Mouse (Mus musculus) liver, embryonic 16.5 days (tissue): ENCODE data around the gene Syngr1. TPM values are rescaled to one million over a fixed set of nuclear protein-coding genes. Genes with fewer than 3 reads are reported as not detected.

ENCODE experiments used
- ATAC-seq: fragments of 200-750 bp; cut with Nextera tagmentation; 2 replicates; pipeline ENCODE4 v1.8.0; 2017; ENCODE audit warnings: low read depth, mild to moderate bottlenecking, moderate number of reproducible peaks, moderate library complexity
- H3K27ac ChIP-seq: fragments of 300-500 bp; sonication (generic); 2 replicates; pipeline ENCODE4 v1.5.1; 2014; ENCODE audit warnings: mild to moderate bottlenecking, low read length
- H3K27me3 ChIP-seq: fragments of 300-500 bp; sonication (generic); 2 replicates; pipeline ENCODE4 v1.6.1; 2014; ENCODE audit warnings: low read depth, low read length, mixed read lengths; ENCODE audit not compliant: control insufficient read depth, insufficient read depth
- H3K36me3 ChIP-seq: fragments of 300-500 bp; sonication (generic); 2 replicates; pipeline ENCODE4 v1.6.1; 2014; ENCODE audit warnings: mild to moderate bottlenecking; ENCODE audit not compliant: control insufficient read depth, insufficient read depth
- H3K4me1 ChIP-seq: fragments of 300-500 bp; sonication (generic); 2 replicates; pipeline ENCODE4 v1.6.1; 2014; ENCODE audit warnings: low read depth, low read length, mixed read lengths; ENCODE audit not compliant: control insufficient read depth
- H3K4me2 ChIP-seq: fragments of 300-500 bp; sonication (generic); 2 replicates; pipeline ENCODE4 v1.6.1; 2014; ENCODE audit warnings: low read depth, low read length, mixed read lengths
- H3K4me3 ChIP-seq: fragments of 300-500 bp; sonication (generic); 2 replicates; pipeline ENCODE4 v1.5.1; 2014; ENCODE audit warnings: low read depth, mild to moderate bottlenecking, low read length
- H3K9ac ChIP-seq: fragments of 300-500 bp; sonication (generic); 2 replicates; pipeline ENCODE4 v1.6.1; 2014; ENCODE audit warnings: low read depth, low read length
- H3K9me3 ChIP-seq: fragments of 300-500 bp; sonication (generic); replicated peaks from 2 replicates; pipeline ENCODE4 v1.6.1; 2016; ENCODE audit warnings: low read length; ENCODE audit not compliant: control insufficient read depth
- WGBS: fragments of 180-500 bp; shearing (Covaris S2); extraction: QIAGEN DNeasy Blood & Tissue Kit; methylation state at CpG from one replicate; pipeline ENCODE4 v1.1.7; 2014; ENCODE audit not compliant: insufficient replicate concordance; 5-methylcytosine and 5-hydroxymethylcytosine counted together
- polyA plus RNA-seq: library from polyadenylated mRNA; unstranded; fragments of >200 nt; fragmentation: Nextera tagmentation; extraction: Ambion mirVana; gene quantifications from 2 replicates; pipeline ENCODE4 v1.2.1, GENCODE M21; 2015

The Syngr1 gene
- polyA plus RNA-seq = 11.3 and 12.7 TPM in 2 replicates

- Histone ChIP-seq H3K9ac (peak within 1 kb of the TSS; percentile 79), H3K4me1 (peaks cover 52% of the 10 kb centered on the region), H3K27me3 (peaks cover 13% of the 10 kb centered on the region), H3K27ac (peak within 1 kb of the TSS; percentile 40), H3K36me3 (no peaks in the 10 kb centered on the region), H3K9me3 (0 out of 2 replicates have a peak, but pooled peaks cover 3% of the 10 kb centered on the region), H3K4me2 (peak within 1 kb of the TSS; percentile 98), H3K4me3 (peak within 1 kb of the TSS; percentile 73)
- ATAC-seq = peak; percentile 65
- 1% methylated on average over 85 of the region's 86 CpGs for WGBS
These were observed at the start of gene Syngr1, which contains the start of gene Rpl3 for GRCm38 (mm10) chr15:80091121-80091955. Syngr1 (plus strand) TSS chr15:80091334. Rpl3 (minus strand) TSS chr15:80091868.

GRCm38 (mm10) chr15:80042152-80042551 lies 49.0 kb upstream of the Syngr1 start:
- Histone ChIP-seq H3K4me3 (no peak overlapping the region), H3K9me3 (no peaks in the 10 kb centered on the region), H3K9ac (no peak overlapping the region), H3K36me3 (no peaks in the 10 kb centered on the region), H3K4me2 (no peak overlapping the region), H3K27me3 (no peaks in the 10 kb centered on the region), H3K4me1 (no peaks in the 10 kb centered on the region), H3K27ac (no peak overlapping the region)
- ATAC-seq = no peak
- 24% methylated on average over 4 of the region's 4 CpGs for WGBS

GRCm38 (mm10) chr15:80044249-80044648 lies 46.9 kb upstream of the Syngr1 start:
- Histone ChIP-seq H3K27ac (no peak overlapping the region), H3K27me3 (no peaks in the 10 kb centered on the region), H3K4me1 (peaks cover 4% of the 10 kb centered on the region; the same call in 1 of the 2 replicates), H3K9ac (no peak overlapping the region), H3K4me2 (no peak overlapping the region), H3K36me3 (no peaks in the 10 kb centered on the region), H3K4me3 (no peak overlapping the region), H3K9me3 (no peaks in the 10 kb centered on the region)
- WGBS = 70% methylated on average over 10 of the region's 10 CpGs
- no peak for ATAC-seq

GRCm38 (mm10) chr15:80045749-80046148 lies 45.4 kb upstream of the Syngr1 start:
- Histone ChIP-seq H3K27me3 (no peaks in the 10 kb centered on the region), H3K4me1 (peaks cover 4% of the 10 kb centered on the region; the same call in 1 of the 2 replicates), H3K4me2 (no peak overlapping the region), H3K4me3 (no peak overlapping the region), H3K27ac (no peak overlapping the region), H3K36me3 (no peaks in the 10 kb centered on the region), H3K9ac (no peak overlapping the region), H3K9me3 (no peaks in the 10 kb centered on the region)
- WGBS = 81% methylated on average over 2 of the region's 2 CpGs
- no peak for ATAC-seq

- no peak for ATAC-seq
- Histone ChIP-seq H3K9ac (no peak overlapping the region), H3K9me3 (no peaks in the 10 kb centered on the region), H3K27ac (no peak overlapping the region), H3K36me3 (no peaks in the 10 kb centered on the region), H3K4me3 (no peak overlapping the region), H3K27me3 (no peaks in the 10 kb centered on the region), H3K4me1 (peaks cover 4% of the 10 kb centered on the region; the same call in 1 of the 2 replicates), H3K4me2 (no peak overlapping the region)
- WGBS = 51% methylated on average over 2 of the region's 2 CpGs
These were observed 43.9 kb upstream of the Syngr1 start for GRCm38 (mm10) chr15:80047242-80047641.

- H3K4me1 ChIP-seq = peaks cover 4% of the 10 kb centered on the region; the same call in 1 of the 2 replicates
- H3K36me3 ChIP-seq = no peaks in the 10 kb centered on the region
- H3K27me3 ChIP-seq = no peaks in the 10 kb centered on the region
- no peaks in the 10 kb centered on the region for H3K9me3 ChIP-seq
- WGBS = 14% methylated on average over 5 of the region's 5 CpGs
- H3K4me2 ChIP-seq = no peak overlapping the region
- H3K27ac ChIP-seq = no peak overlapping the region
- no peak overlapping the region for H3K9ac ChIP-seq
- no peak overlapping the region for H3K4me3 ChIP-seq
- no peak for ATAC-seq
These were observed 43.2 kb upstream of the Syngr1 start for GRCm38 (mm10) chr15:80047973-80048372.

GRCm38 (mm10) chr15:80050093-80050492 lies 41.0 kb upstream of the Syngr1 start:
- WGBS = 48% methylated on average over 4 of the region's 4 CpGs
- Histone ChIP-seq H3K4me1 (peaks cover 11% of the 10 kb centered on the region), H3K9me3 (no peaks in the 10 kb centered on the region), H3K4me3 (no peak overlapping the region), H3K27ac (no peak overlapping the region), H3K9ac (no peak overlapping the region), H3K36me3 (no peaks in the 10 kb centered on the region), H3K27me3 (no peaks in the 10 kb centered on the region), H3K4me2 (no peak overlapping the region)
- no peak for ATAC-seq

GRCm38 (mm10) chr15:80051092-80051761 lies 39.9 kb upstream of the Syngr1 start:
- WGBS = 65% methylated on average over 19 of the region's 19 CpGs
- ATAC-seq = no peak
- H3K9ac ChIP-seq = no peak overlapping the region
- no peak overlapping the region for H3K27ac ChIP-seq
- H3K9me3 ChIP-seq = no peaks in the 10 kb centered on the region
- no peak overlapping the region for H3K4me3 ChIP-seq
- H3K4me1 ChIP-seq = peaks cover 11% of the 10 kb centered on the region
- H3K36me3 ChIP-seq = no peaks in the 10 kb centered on the region
- H3K27me3 ChIP-seq = no peaks in the 10 kb centered on the region
- no peak overlapping the region for H3K4me2 ChIP-seq

GRCm38 (mm10) chr15:80051782-80052181 lies 39.4 kb upstream of the Syngr1 start:
- no peak overlapping the region for H3K27ac ChIP-seq
- no peaks in the 10 kb centered on the region for H3K36me3 ChIP-seq
- H3K4me3 ChIP-seq = no peak overlapping the region
- no peak overlapping the region for H3K9ac ChIP-seq
- no peaks in the 10 kb centered on the region for H3K9me3 ChIP-seq
- 42% methylated on average over 9 of the region's 9 CpGs for WGBS
- no peak for ATAC-seq
- no peaks in the 10 kb centered on the region for H3K27me3 ChIP-seq
- peaks cover 11% of the 10 kb centered on the region for H3K4me1 ChIP-seq
- H3K4me2 ChIP-seq = no peak overlapping the region
